Mouse (Mus musculus) bone marrow, adult 2 months (tissue): ENCODE results near the gene Prdm4.

Source experiments
- CTCF ChIP-seq: fragments of 200-500 bp; IDR thresholded peaks from 2 replicates; pipeline ENCODE4 v1.5.1; 2011; ENCODE audit warnings: low read length, control low read depth; ENCODE audit not compliant: control insufficient read depth, insufficient read depth
- POLR2A ChIP-seq: fragments of 200-500 bp; IDR thresholded peaks from 2 replicates; pipeline ENCODE4 v1.6.1; 2011; ENCODE audit warnings: low read depth, mild to moderate bottlenecking, control low read depth, low read length, borderline replicate concordance; ENCODE audit not compliant: control insufficient read depth

DNA sequence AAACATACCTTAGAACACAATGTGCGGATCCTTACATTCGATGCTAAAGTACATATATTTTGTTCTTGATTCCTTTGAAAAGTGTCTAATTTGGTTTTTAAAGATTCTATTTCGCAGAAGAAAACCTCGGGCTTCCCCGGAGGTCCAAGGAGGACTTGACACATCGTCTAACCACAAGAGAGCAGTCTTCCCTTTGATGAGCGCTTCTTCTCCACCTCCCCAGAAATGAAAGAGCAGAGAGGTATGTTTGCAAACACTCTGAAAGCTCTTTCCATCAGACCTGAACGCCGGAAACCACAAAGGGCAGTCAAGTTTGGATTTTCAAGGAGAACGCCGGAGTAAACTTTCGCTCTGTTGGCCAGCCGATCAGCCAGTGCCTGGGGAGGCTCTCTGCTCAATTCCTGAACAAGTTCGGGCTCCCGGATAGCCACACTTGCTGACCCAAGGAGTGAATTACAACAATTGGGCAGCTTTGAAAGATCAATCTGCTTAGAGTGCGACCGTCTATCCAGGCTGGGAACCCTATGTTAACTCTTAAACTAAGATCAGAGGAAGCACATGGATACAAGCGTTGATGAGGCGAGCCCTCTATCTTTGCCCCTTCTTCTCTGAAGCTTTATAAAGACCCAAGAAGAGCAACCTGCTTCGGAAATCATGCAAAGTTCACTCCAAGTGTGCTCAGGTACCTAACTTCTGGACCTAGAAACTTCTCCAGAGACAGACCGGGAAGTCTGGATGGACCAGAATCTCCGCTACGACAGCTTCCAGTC lies 10.9 kb upstream of the Prdm4 start, which contains the start of gene Ascl4:
- TF ChIP-seq CTCF, result no peak
- no peak for TF ChIP-seq POLR2A
